In genomic region chr13:31915748-31916147, GRCm38 (mm10) we compare ENCODE assay signal across 10 mouse cellular contexts.
A peak's percentile ranks its signal among the peaks of the same experiment; 100 is the strongest.
DNase-seq lines count a peak whose midpoint lies in the region; ATAC-seq and TF ChIP-seq lines count a peak whose summit lies in the region.
"Had no signal": no experiment of that assay in that cellular context is flagged by ENCODE, and none has a peak within 500 bp of the region (broad histone marks: within the 10 kb centered on the region; RNA-seq: fewer than 3 reads in every experiment).

No protein-coding gene starts in this region.

- no peak overlapping the region for H3K27ac ChIP-seq in liver, postnatal 0 days (ENCODE audit: low read depth)
- no peak overlapping the region for H3K27ac ChIP-seq in liver, embryonic 12.5 days
- H3K27ac ChIP-seq in MEL (ENCODE audit: control insufficient read depth, low read depth, low read length), result no peak overlapping the region
- H3K27ac ChIP-seq: stomach, embryonic 15.5 days had no signal

- no peak overlapping the region for H3K9ac ChIP-seq in liver, postnatal 0 days (replicated peaks)
- H3K9ac ChIP-seq in liver, embryonic 12.5 days, result no peak overlapping the region
- H3K9ac ChIP-seq in MEL (ENCODE audit: control insufficient read depth, low read depth, low read length, poor library complexity, severe bottlenecking), result no peak overlapping the region
- H3K9ac ChIP-seq: stomach, embryonic 15.5 days had no signal

- H3K9me3 ChIP-seq in liver, postnatal 0 days (ENCODE audit: low read length), result no peaks in the 10 kb centered on the region
- no peaks in the 10 kb centered on the region for H3K9me3 ChIP-seq in liver, embryonic 12.5 days (replicated peaks)
- no peaks in the 10 kb centered on the region for H3K9me3 ChIP-seq in MEL (replicated peaks; ENCODE audit: insufficient read depth, low read length)
- H3K9me3 ChIP-seq: stomach, embryonic 15.5 days had no signal

- no peaks in the 10 kb centered on the region for H3K4me1 ChIP-seq in liver, postnatal 0 days (ENCODE audit: insufficient read depth)
- H3K4me1 ChIP-seq in liver, embryonic 12.5 days, result no peaks in the 10 kb centered on the region
- peaks cover 0 to 10% of the 10 kb centered on the region in 2 experiments; a peak in 1 of 4 replicates for H3K4me1 ChIP-seq in MEL (ENCODE audit: control insufficient read depth in 1 of 2, insufficient read depth in 2 of 2, low read length in 2 of 2)

- H3K4me2 ChIP-seq in liver, postnatal 0 days (ENCODE audit: low read depth, low read length), result no peak overlapping the region
- H3K4me2 ChIP-seq in liver, embryonic 12.5 days, result no peak overlapping the region
- H3K4me2 ChIP-seq: stomach, embryonic 15.5 days had no signal

- peak; percentile 18 for DNase-seq in liver, postnatal 0 days
- peak; percentile 30 for DNase-seq in MEL (ENCODE audit: low read depth, low spot score)
- peak; percentile 11 to 59 for DNase-seq in heart, adult 9 months (ENCODE audit: low spot score in 2 of 2)
- DNase-seq in kidney, postnatal 36 days, result peak; percentile 8 to 22
- DNase-seq in urinary bladder, postnatal 4 days (ENCODE audit: low spot score in 2 of 2), result no peak
- DNase-seq in cerebellum, adult 8-10 months, result no peak
- no peak for DNase-seq in urinary bladder, postnatal 36 days (ENCODE audit: low spot score in 2 of 2)
- DNase-seq: cerebellum, adult 11-12 months had no signal

- TF ChIP-seq EP300 in liver, postnatal 0 days (IDR thresholded peaks at IDR 0.05; ENCODE audit: low read depth), result no peak
- no peak for TF ChIP-seq EP300 in MEL (IDR thresholded peaks at IDR 0.05; ENCODE audit: low read depth in 1 of 2, low read length in 2 of 2)

- H3K36me3 ChIP-seq in liver, postnatal 0 days (replicated peaks; ENCODE audit: insufficient read depth, low read length), result no peaks in the 10 kb centered on the region
- no peaks in the 10 kb centered on the region for H3K36me3 ChIP-seq in liver, embryonic 12.5 days
- no peaks in the 10 kb centered on the region; a peak in 3 of 4 replicates for H3K36me3 ChIP-seq in MEL (ENCODE audit: control insufficient read depth in 1 of 2, insufficient read depth in 2 of 2, low read length in 2 of 2)
- H3K36me3 ChIP-seq: stomach, embryonic 15.5 days had no signal

- no peaks in the 10 kb centered on the region for H3K27me3 ChIP-seq in liver, postnatal 0 days (ENCODE audit: insufficient read depth, low read length)
- no peaks in the 10 kb centered on the region for H3K27me3 ChIP-seq in liver, embryonic 12.5 days (replicated peaks)
- H3K27me3 ChIP-seq in MEL (ENCODE audit: control insufficient read depth in 1 of 2, insufficient read depth in 2 of 2, low read length in 2 of 2), result no peaks in the 10 kb centered on the region
- H3K27me3 ChIP-seq: stomach, embryonic 15.5 days had no signal

- WGBS in liver, postnatal 0 days (ENCODE audit: insufficient replicate concordance), result 65% methylated on average over 6 of the region's 6 CpGs
- WGBS in liver, embryonic 12.5 days (ENCODE audit: insufficient replicate concordance), result 61% methylated on average over 6 of the region's 6 CpGs

- TF ChIP-seq CTCF in liver, postnatal 0 days (IDR thresholded peaks at IDR 0.05; ENCODE audit: low read depth), result no peak
- no peak for TF ChIP-seq CTCF in MEL (IDR thresholded peaks at IDR 0.05 in 2 of 3, conservative IDR thresholded peaks at IDR 0.05 in 1 of 3; ENCODE audit: control insufficient read depth in 1 of 3, insufficient read depth in 1 of 3, low read depth in 2 of 3, low read length in 3 of 3, poor library complexity in 1 of 3, severe bottlenecking in 1 of 3)

- no peak for TF ChIP-seq POLR2A in MEL (IDR thresholded peaks at IDR 0.05; ENCODE audit: control insufficient read depth in 1 of 2, insufficient read depth in 1 of 2, low read depth in 1 of 2, low read length in 2 of 2, poor library complexity in 1 of 2)

- no peaks in the 10 kb centered on the region for H3K79me2 ChIP-seq in MEL (ENCODE audit: control insufficient read depth, insufficient read depth, low read length, poor library complexity)

- TF ChIP-seq RAD21 in MEL (IDR thresholded peaks at IDR 0.05; ENCODE audit: low read depth, low read length), result no peak

- no peak for ATAC-seq in liver, postnatal 0 days
- ATAC-seq in liver, embryonic 12.5 days, result no peak

- no peak overlapping the region for H3K4me3 ChIP-seq in liver, postnatal 0 days (ENCODE audit: low read depth, low read length)
- no peak overlapping the region for H3K4me3 ChIP-seq in liver, embryonic 12.5 days
- no peak overlapping the region for H3K4me3 ChIP-seq in MEL (ENCODE audit: control insufficient read depth in 1 of 2, insufficient read depth in 1 of 2, low read depth in 2 of 2, low read length in 2 of 2)
- H3K4me3 ChIP-seq: stomach, embryonic 15.5 days had no signal

TF ChIP-seq in MEL, 35 proteins besides CTCF, POLR2A, EP300 and RAD21:
- TF ChIP-seq TBP (IDR thresholded peaks at IDR 0.05; ENCODE audit: low read depth, low read length), result no peak
- TF ChIP-seq ZNF384 (IDR thresholded peaks at IDR 0.05; ENCODE audit: low read depth, low read length), result no peak
- TF ChIP-seq ZMIZ1 (IDR thresholded peaks at IDR 0.05; ENCODE audit: low read depth, low read length), result no peak
- TF ChIP-seq SMC3 (IDR thresholded peaks at IDR 0.05; ENCODE audit: low read depth, low read length), result no peak
- TF ChIP-seq GATA1 (IDR thresholded peaks at IDR 0.05; ENCODE audit: low read depth, low read length), result no peak
- no peak for TF ChIP-seq MEF2A (IDR thresholded peaks at IDR 0.05; ENCODE audit: extremely low read depth, insufficient replicate concordance, low read depth, low read length, poor library complexity, severe bottlenecking)
- no peak for TF ChIP-seq TCF12 (IDR thresholded peaks at IDR 0.05; ENCODE audit: low read depth, low read length)
- TF ChIP-seq NELFE (IDR thresholded peaks at IDR 0.05; ENCODE audit: low read depth, low read length), result no peak
- no peak for TF ChIP-seq HCFC1 (IDR thresholded peaks at IDR 0.05; ENCODE audit: low read depth, low read length)
- no peak for TF ChIP-seq POLR2AphosphoS2 (IDR thresholded peaks at IDR 0.05; ENCODE audit: low read length)
- no peak for TF ChIP-seq POLR2AphosphoS5 (IDR thresholded peaks at IDR 0.05; ENCODE audit: borderline replicate concordance, low read depth, low read length)
- TF ChIP-seq MAX (IDR thresholded peaks at IDR 0.05; ENCODE audit: low read length), result no peak
- TF ChIP-seq RCOR1 (IDR thresholded peaks at IDR 0.05; ENCODE audit: low read depth, low read length), result no peak
TF ChIP-seq in MEL: peak in this region for 0.

Comparison
In these comparisons a context has a peak if more than half of its experiments do, and no peak if none do; other contexts are left out.
1. DNase-seq: peak in liver, postnatal 0 days (single experiment), MEL (single experiment), heart, adult 9 months (2 of 2) and kidney, postnatal 36 days (2 of 2); none in urinary bladder, postnatal 4 days (0 of 2), cerebellum, adult 8-10 months (single experiment) and urinary bladder, postnatal 36 days (0 of 2).